Mouse (Mus musculus) right cerebral cortex, postnatal 4 days (tissue): ENCODE results near the gene Nav2.

Source experiments
- DNase-seq: peaks from one replicate; pipeline ENCODE4 v3.0.0-alpha.2; 2022

The Nav2 gene

GRCm38 (mm10) chr7:48938190-48938589, 29.7 kb downstream of the Nav2 start:
- DNase-seq: peak; percentile 40

GRCm38 (mm10) chr7:48948381-48949108, 40.0 kb downstream of the Nav2 start:
- DNase-seq: no peak

GRCm38 (mm10) chr7:48954501-48954900, 46.0 kb downstream of the Nav2 start:
- no peak for DNase-seq

GRCm38 (mm10) chr7:48958528-48959315, 50.2 kb downstream of the Nav2 start:
- peak; percentile 82 for DNase-seq

- peak; percentile 19 for DNase-seq
These were observed 50.8 kb downstream of the Nav2 start for GRCm38 (mm10) chr7:48959316-48959661.

- DNase-seq: peak; percentile 17
These were observed 51.6 kb downstream of the Nav2 start for GRCm38 (mm10) chr7:48960152-48960551.

- DNase-seq: no peak
These were observed 53.0 kb downstream of the Nav2 start for GRCm38 (mm10) chr7:48961501-48961900.

- DNase-seq: no peak
These were observed 53.4 kb downstream of the Nav2 start for GRCm38 (mm10) chr7:48961935-48962334.

- no peak for DNase-seq
These were observed 54.6 kb downstream of the Nav2 start for GRCm38 (mm10) chr7:48963112-48963511.

- DNase-seq: no peak
These were observed 55.0 kb downstream of the Nav2 start for GRCm38 (mm10) chr7:48963554-48963953.

GRCm38 (mm10) chr7:48965796-48966512, 57.4 kb downstream of the Nav2 start:
- DNase-seq: no peak

- DNase-seq: no peak
These were observed 72.5 kb downstream of the Nav2 start for GRCm38 (mm10) chr7:48981013-48981412.

- DNase-seq: no peak
These were observed 73.3 kb downstream of the Nav2 start for GRCm38 (mm10) chr7:48981814-48982213.

- DNase-seq: no peak
These were observed 74.1 kb downstream of the Nav2 start for GRCm38 (mm10) chr7:48982573-48982972.

- no peak for DNase-seq
These were observed 83.5 kb downstream of the Nav2 start for GRCm38 (mm10) chr7:48991911-48992552.

GRCm38 (mm10) chr7:48995171-48995570, 86.7 kb downstream of the Nav2 start:
- DNase-seq: no peak

- DNase-seq: no peak
These were observed 87.2 kb downstream of the Nav2 start for GRCm38 (mm10) chr7:48995701-48996100.

GRCm38 (mm10) chr7:48996829-48997228, 88.3 kb downstream of the Nav2 start:
- DNase-seq: no peak

GRCm38 (mm10) chr7:48998097-48998496, 89.6 kb downstream of the Nav2 start:
- DNase-seq: no peak

GRCm38 (mm10) chr7:48998595-48998994, 90.1 kb downstream of the Nav2 start:
- no peak for DNase-seq

- no peak for DNase-seq
These were observed 92.3 kb downstream of the Nav2 start for GRCm38 (mm10) chr7:49000816-49001215.

GRCm38 (mm10) chr7:49004402-49004801, 95.9 kb downstream of the Nav2 start:
- DNase-seq: no peak

- no peak for DNase-seq
These were observed 98.4 kb downstream of the Nav2 start for GRCm38 (mm10) chr7:49006886-49007285.
